Mouse (Mus musculus): Measurements from ENCODE around the gene Cyp4f37. TPM values are rescaled to one million over a fixed set of nuclear protein-coding genes. Genes with fewer than 3 reads are reported as not detected.
"Not testable (repeated sequence)": the region's sequence is repeated elsewhere in the genome, so short reads cannot be mapped to it uniquely, and the experiment has no call there.

Cyp4f37 gene
- total and polyA plus RNA-seq, 3 experiments = not detected

- Histone ChIP-seq H3K4me3 (ENCODE audit: control insufficient read depth in 1 of 2, insufficient read depth in 1 of 2, low read depth in 2 of 2, low read length in 2 of 2) (no peak overlapping the region), H3K4me1 (ENCODE audit: control insufficient read depth in 1 of 2, insufficient read depth in 2 of 2, low read length in 2 of 2) (no peaks in the 10 kb centered on the region), H3K27me3 (ENCODE audit: control insufficient read depth in 1 of 2, insufficient read depth in 2 of 2, low read length in 2 of 2) (peaks cover 0 to 2% of the 10 kb centered on the region in 2 experiments; a peak in 2 of 4 replicates), H3K27ac (ENCODE audit: control insufficient read depth, low read depth, low read length) (no peak overlapping the region), H3K36me3 (ENCODE audit: control insufficient read depth in 1 of 2, insufficient read depth in 2 of 2, low read length in 2 of 2) (no peaks in the 10 kb centered on the region), H3K9ac (ENCODE audit: control insufficient read depth, low read depth, low read length, poor library complexity, severe bottlenecking) (no peak overlapping the region), H3K79me2 (ENCODE audit: control insufficient read depth, insufficient read depth, low read length, poor library complexity) (no peaks in the 10 kb centered on the region), H3K9me3 (replicated peaks; ENCODE audit: insufficient read depth, low read length) (no peaks in the 10 kb centered on the region)
- TF ChIP-seq GABPA (IDR thresholded peaks at IDR 0.05; ENCODE audit: low read depth, low read length) = no peak
- no peak for TF ChIP-seq TBP (IDR thresholded peaks at IDR 0.05; ENCODE audit: low read depth, low read length)
- no peak for TF ChIP-seq TAL1 (IDR thresholded peaks at IDR 0.05; ENCODE audit: low read length)
- no peak for TF ChIP-seq MYB (IDR thresholded peaks at IDR 0.05; ENCODE audit: low read depth, low read length)
- no peak for DNase-seq (ENCODE audit: low read depth, low spot score)
Observed at GRCm38 (mm10) chr17:32612417-32612816, 8.7 kb upstream of the Cyp4f37 start.

DNA sequence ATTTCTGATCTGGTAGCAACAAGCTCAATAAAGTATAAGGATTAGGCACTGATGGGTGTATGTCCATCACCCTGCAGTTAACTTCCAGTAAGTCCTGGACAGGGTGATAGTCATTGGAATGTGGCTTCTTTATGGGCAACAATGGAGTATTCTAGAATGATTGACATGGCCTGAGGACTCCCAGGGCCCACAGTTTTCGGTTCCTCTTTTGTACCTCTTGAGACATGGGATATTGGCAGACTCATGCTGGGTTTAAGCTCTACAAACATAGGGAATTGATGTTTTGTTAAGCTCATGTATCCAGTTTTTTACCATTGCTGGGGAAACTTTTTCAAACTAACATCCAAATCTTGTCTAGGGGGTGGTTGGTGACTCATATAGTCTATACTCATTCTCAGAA is 3.9 kb upstream of the Cyp4f37 start:
- Histone ChIP-seq H3K27me3 (ENCODE audit: control insufficient read depth in 1 of 2, insufficient read depth in 2 of 2, low read length in 2 of 2) (peaks cover 0 to 2% of the 10 kb centered on the region in 2 experiments; a peak in 1 of 4 replicates), H3K4me1 (ENCODE audit: control insufficient read depth in 1 of 2, insufficient read depth in 2 of 2, low read length in 2 of 2) (no peaks in the 10 kb centered on the region), H3K27ac (ENCODE audit: control insufficient read depth, low read depth, low read length) (no peak overlapping the region), H3K36me3 (ENCODE audit: control insufficient read depth in 1 of 2, insufficient read depth in 2 of 2, low read length in 2 of 2) (no peaks in the 10 kb centered on the region), H3K79me2 (ENCODE audit: control insufficient read depth, insufficient read depth, low read length, poor library complexity) (no peaks in the 10 kb centered on the region), H3K9ac (ENCODE audit: control insufficient read depth, low read depth, low read length, poor library complexity, severe bottlenecking) (no peak overlapping the region), H3K9me3 (replicated peaks; ENCODE audit: insufficient read depth, low read length) (no peaks in the 10 kb centered on the region), H3K4me3 (ENCODE audit: control insufficient read depth in 1 of 2, insufficient read depth in 1 of 2, low read depth in 2 of 2, low read length in 2 of 2) (no peak overlapping the region)
- TF ChIP-seq KAT2A (conservative IDR thresholded peaks at IDR 0.05; ENCODE audit: low read depth, low read length) (no peak), CHD1 (IDR thresholded peaks at IDR 0.05; ENCODE audit: low read depth, low read length) (no peak), UBTF (IDR thresholded peaks at IDR 0.05; ENCODE audit: borderline replicate concordance, insufficient read depth, low read depth, low read length) (no peak), GABPA (IDR thresholded peaks at IDR 0.05; ENCODE audit: low read depth, low read length) (no peak), MAFK (IDR thresholded peaks at IDR 0.05; ENCODE audit: borderline replicate concordance, low read depth, low read length) (no peak)
- DNase-seq (ENCODE audit: low read depth, low spot score) = no peak

DNA sequence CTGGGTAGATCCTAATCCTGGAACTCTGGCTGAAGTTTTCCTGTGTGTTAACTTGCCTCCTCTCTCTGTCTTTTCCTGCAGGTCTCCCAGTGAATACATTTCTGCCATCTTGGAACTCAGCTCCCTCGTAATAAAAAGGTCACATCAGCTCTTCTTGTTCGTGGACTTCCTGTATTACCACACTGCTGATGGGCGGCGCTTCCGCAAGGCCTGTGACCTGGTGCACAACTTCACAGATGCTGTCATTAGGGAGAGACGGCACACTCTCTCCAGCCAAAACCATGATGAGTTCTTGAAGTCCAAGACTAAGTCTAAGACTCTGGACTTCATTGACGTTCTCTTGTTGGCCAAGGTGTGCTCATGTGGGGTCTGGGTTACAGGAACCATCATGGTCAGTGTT is 8.6 kb downstream of the Cyp4f37 start:
- not testable (repeated sequence) for H3K27me3 ChIP-seq (ENCODE audit: control insufficient read depth in 1 of 2, insufficient read depth in 2 of 2, low read length in 2 of 2); H3K4me1 ChIP-seq (ENCODE audit: control insufficient read depth in 1 of 2, insufficient read depth in 2 of 2, low read length in 2 of 2); H3K4me3 ChIP-seq (ENCODE audit: control insufficient read depth in 1 of 2, insufficient read depth in 1 of 2, low read depth in 2 of 2, low read length in 2 of 2); H3K9ac ChIP-seq (ENCODE audit: control insufficient read depth, low read depth, low read length, poor library complexity, severe bottlenecking); H3K27ac ChIP-seq (ENCODE audit: control insufficient read depth, low read depth, low read length); DNase-seq (ENCODE audit: low read depth, low spot score); H3K36me3 ChIP-seq (ENCODE audit: control insufficient read depth in 1 of 2, insufficient read depth in 2 of 2, low read length in 2 of 2); H3K9me3 ChIP-seq (replicated peaks; ENCODE audit: insufficient read depth, low read length); H3K79me2 ChIP-seq (ENCODE audit: control insufficient read depth, insufficient read depth, low read length, poor library complexity)

- no peak for DNase-seq (ENCODE audit: low read depth, low spot score)
- Histone ChIP-seq H3K4me3 (ENCODE audit: control insufficient read depth in 1 of 2, insufficient read depth in 1 of 2, low read depth in 2 of 2, low read length in 2 of 2) (no peak overlapping the region), H3K27ac (ENCODE audit: control insufficient read depth, low read depth, low read length) (no peak overlapping the region), H3K9me3 (replicated peaks; ENCODE audit: insufficient read depth, low read length) (no peaks in the 10 kb centered on the region), H3K36me3 (ENCODE audit: control insufficient read depth in 1 of 2, insufficient read depth in 2 of 2, low read length in 2 of 2) (no peaks in the 10 kb centered on the region; a peak in 1 of 4 replicates), H3K9ac (ENCODE audit: control insufficient read depth, low read depth, low read length, poor library complexity, severe bottlenecking) (no peak overlapping the region), H3K4me1 (ENCODE audit: control insufficient read depth in 1 of 2, insufficient read depth in 2 of 2, low read length in 2 of 2) (no peaks in the 10 kb centered on the region; a peak in 1 of 4 replicates), H3K79me2 (ENCODE audit: control insufficient read depth, insufficient read depth, low read length, poor library complexity) (no peaks in the 10 kb centered on the region), H3K27me3 (ENCODE audit: control insufficient read depth in 1 of 2, insufficient read depth in 2 of 2, low read length in 2 of 2) (no peaks in the 10 kb centered on the region)
- TF ChIP-seq NELFE (IDR thresholded peaks at IDR 0.05; ENCODE audit: low read depth, low read length) (no peak), TAL1 (IDR thresholded peaks at IDR 0.05; ENCODE audit: low read length) (no peak), HCFC1 (IDR thresholded peaks at IDR 0.05; ENCODE audit: low read depth, low read length) (no peak), GABPA (IDR thresholded peaks at IDR 0.05; ENCODE audit: low read depth, low read length) (no peak), ZKSCAN1 (IDR thresholded peaks at IDR 0.05; ENCODE audit: low read depth, low read length) (no peak), CHD1 (IDR thresholded peaks at IDR 0.05; ENCODE audit: low read depth, low read length) (no peak), USF1 (IDR thresholded peaks at IDR 0.05; ENCODE audit: low read depth, low read length) (no peak), MEF2A (IDR thresholded peaks at IDR 0.05; ENCODE audit: extremely low read depth, insufficient replicate concordance, low read depth, low read length, poor library complexity, severe bottlenecking) (no peak), KAT2A (conservative IDR thresholded peaks at IDR 0.05; ENCODE audit: low read depth, low read length) (no peak), SIN3A (IDR thresholded peaks at IDR 0.05; ENCODE audit: low read length) (no peak), ZNF384 (IDR thresholded peaks at IDR 0.05; ENCODE audit: low read depth, low read length) (no peak)
Observed at GRCm38 (mm10) chr17:32631936-32632335, 10.8 kb downstream of the Cyp4f37 start.

Data from MEL (cell line).